Mouse (Mus musculus) liver, embryonic 13.5 days (tissue): ENCODE results near the gene Atox1. TPM values are rescaled to one million over a fixed set of nuclear protein-coding genes. Genes with fewer than 3 reads are reported as not detected.
A peak's percentile ranks its signal among the peaks of the same experiment; 100 is the strongest.

ENCODE experiments used
- ATAC-seq: fragments of 200-750 bp; cut with Nextera tagmentation; 2 replicates; pipeline ENCODE4 v1.8.0; 2017; ENCODE audit warnings: low read depth, mild to moderate bottlenecking, moderate number of reproducible peaks, moderate library complexity
- DNase-seq: peaks from one replicate; pipeline ENCODE4 v3.0.0; 2022
- H3K27ac ChIP-seq: fragments of 300-500 bp; sonication (generic); 2 replicates; pipeline ENCODE4 v1.5.1; 2015; ENCODE audit warnings: moderate library complexity, mild to moderate bottlenecking, inconsistent platforms
- H3K27me3 ChIP-seq: fragments of 300-500 bp; sonication (generic); 2 replicates; pipeline ENCODE4 v1.6.1; 2015; ENCODE audit warnings: mild to moderate bottlenecking, inconsistent platforms
- H3K36me3 ChIP-seq: fragments of 300-500 bp; sonication (generic); 2 replicates; pipeline ENCODE4 v1.6.1; 2015; ENCODE audit warnings: mild to moderate bottlenecking, inconsistent platforms
- H3K4me1 ChIP-seq: fragments of 300-500 bp; sonication (generic); replicated peaks from 2 replicates; pipeline ENCODE4 v1.6.1; 2015; ENCODE audit warnings: inconsistent platforms
- H3K4me2 ChIP-seq: fragments of 300-500 bp; sonication (generic); 2 replicates; pipeline ENCODE4 v1.6.1; 2015; ENCODE audit warnings: inconsistent platforms, mild to moderate bottlenecking, moderate library complexity
- H3K4me3 ChIP-seq: fragments of 300-500 bp; sonication (generic); replicated peaks from 2 replicates; pipeline ENCODE4 v1.5.1; 2015; ENCODE audit warnings: mild to moderate bottlenecking, inconsistent platforms
- H3K9ac ChIP-seq: fragments of 300-500 bp; sonication (generic); 2 replicates; pipeline ENCODE4 v1.6.1; 2015; ENCODE audit warnings: mild to moderate bottlenecking, inconsistent platforms
- H3K9me3 ChIP-seq: fragments of 300-500 bp; sonication (generic); replicated peaks from 2 replicates; pipeline ENCODE4 v1.6.1; 2016; ENCODE audit warnings: inconsistent platforms
- WGBS: fragments of 180-500 bp; shearing (Covaris S2); methylation state at CpG from one replicate; pipeline ENCODE4 v1.1.7; 2015; ENCODE audit not compliant: insufficient replicate concordance; 5-methylcytosine and 5-hydroxymethylcytosine counted together
- polyA plus RNA-seq: library from polyadenylated mRNA; unstranded; fragments of >200 nt; fragmentation: Nextera tagmentation; extraction: Ambion mirVana; gene quantifications from 2 replicates; pipeline ENCODE4 v1.2.1, GENCODE M21; 2015

Atox1 gene
- polyA plus RNA-seq, 1 experiment from 2014 or later, result 205 TPM

- Histone ChIP-seq H3K36me3 (peaks cover 68% of the 10 kb centered on the region), H3K4me1 (peaks cover 18% of the 10 kb centered on the region), H3K27me3 (no peaks in the 10 kb centered on the region), H3K9me3 (no peaks in the 10 kb centered on the region), H3K4me3 (no peak overlapping the region), H3K4me2 (no peak overlapping the region), H3K27ac (no peak overlapping the region), H3K9ac (no peak overlapping the region)
- DNase-seq (no peak), ATAC-seq (no peak)
- 62% methylated on average over 4 of the region's 4 CpGs for WGBS
Observed at GRCm38 (mm10) chr11:55450311-55450710, 10.7 kb downstream of the Atox1 start.

- H3K4me2 ChIP-seq, result no peak overlapping the region
- no peaks in the 10 kb centered on the region for H3K27me3 ChIP-seq
- no peak overlapping the region for H3K4me3 ChIP-seq
- ATAC-seq (no peak), DNase-seq (no peak)
- 54% methylated on average over 7 of the region's 7 CpGs for WGBS
- no peak overlapping the region for H3K9ac ChIP-seq
- H3K9me3 ChIP-seq, result no peaks in the 10 kb centered on the region
- H3K4me1 ChIP-seq, result peaks cover 12% of the 10 kb centered on the region; the same call in 1 of the 2 replicates
- H3K27ac ChIP-seq, result no peak overlapping the region
- peaks cover 64% of the 10 kb centered on the region for H3K36me3 ChIP-seq
Observed at GRCm38 (mm10) chr11:55449531-55449930, 11.5 kb downstream of the Atox1 start.

- peak; percentile 41 for DNase-seq
- 32% methylated on average over 4 of the region's 4 CpGs for WGBS
- Histone ChIP-seq H3K27ac (no peak overlapping the region), H3K4me2 (no peak overlapping the region), H3K36me3 (peaks cover 40% of the 10 kb centered on the region), H3K27me3 (no peaks in the 10 kb centered on the region), H3K4me1 (0 out of 2 replicates have a peak, but pooled peaks cover 8% of the 10 kb centered on the region), H3K4me3 (no peak overlapping the region), H3K9ac (no peak overlapping the region), H3K9me3 (no peaks in the 10 kb centered on the region)
- peak; percentile 66 for ATAC-seq
Observed at GRCm38 (mm10) chr11:55446579-55446978, 14.5 kb downstream of the Atox1 start.

- peaks cover 22% of the 10 kb centered on the region for H3K36me3 ChIP-seq
- DNase-seq (no peak), ATAC-seq (no peak)
- 0 out of 2 replicates have a peak, but pooled peaks cover 8% of the 10 kb centered on the region for H3K4me1 ChIP-seq
- 8% methylated on average over 1 of the region's 1 CpGs for WGBS
- no peak overlapping the region for H3K27ac ChIP-seq
- H3K4me3 ChIP-seq, result no peak overlapping the region
- H3K9ac ChIP-seq, result no peak overlapping the region
- no peaks in the 10 kb centered on the region for H3K27me3 ChIP-seq
- H3K4me2 ChIP-seq, result no peak overlapping the region
- no peaks in the 10 kb centered on the region for H3K9me3 ChIP-seq
Observed at GRCm38 (mm10) chr11:55444772-55445171, 16.3 kb downstream of the Atox1 start.

GRCm38 (mm10) chr11:55439718-55440117 lies 21.3 kb downstream of the Atox1 start:
- DNase-seq, result no peak
- ATAC-seq, result no peak
- 65% methylated on average over 5 of the region's 5 CpGs for WGBS

GRCm38 (mm10) chr11:55438031-55438430 lies 23.0 kb downstream of the Atox1 start:
- Histone ChIP-seq H3K27ac (no peak overlapping the region), H3K9me3 (no peaks in the 10 kb centered on the region)

More at GRCm38 (mm10) chr11:55439718-55440117, 21.3 kb downstream of the Atox1 start:
- Histone ChIP-seq H3K27ac (no peak overlapping the region), H3K4me2 (no peak overlapping the region), H3K4me3 (no peak overlapping the region), H3K27me3 (no peaks in the 10 kb centered on the region), H3K9ac (no peak overlapping the region), H3K4me1 (no peaks in the 10 kb centered on the region), H3K36me3 (no peaks in the 10 kb centered on the region), H3K9me3 (no peaks in the 10 kb centered on the region)

GRCm38 (mm10) chr11:55436089-55436488 lies 24.9 kb downstream of the Atox1 start:
- Histone ChIP-seq H3K9ac (no peak overlapping the region), H3K27me3 (no peaks in the 10 kb centered on the region), H3K9me3 (no peaks in the 10 kb centered on the region), H3K27ac (no peak overlapping the region), H3K4me1 (no peaks in the 10 kb centered on the region), H3K4me2 (no peak overlapping the region), H3K4me3 (no peak overlapping the region), H3K36me3 (no peaks in the 10 kb centered on the region)
- ATAC-seq (no peak), DNase-seq (no peak)
- 64% methylated on average over 6 of the region's 6 CpGs for WGBS

More at GRCm38 (mm10) chr11:55438031-55438430, 23.0 kb downstream of the Atox1 start:
- Histone ChIP-seq H3K4me3 (no peak overlapping the region), H3K9ac (no peak overlapping the region), H3K27me3 (no peaks in the 10 kb centered on the region), H3K36me3 (no peaks in the 10 kb centered on the region), H3K4me2 (no peak overlapping the region), H3K4me1 (no peaks in the 10 kb centered on the region)
- DNase-seq (no peak), ATAC-seq (no peak)
- 68% methylated on average over 4 of the region's 4 CpGs for WGBS

- H3K36me3 ChIP-seq, result no peaks in the 10 kb centered on the region
- ATAC-seq (no peak), DNase-seq (no peak)
- no peak overlapping the region for H3K4me3 ChIP-seq
- no peaks in the 10 kb centered on the region for H3K27me3 ChIP-seq
- WGBS, result 18% methylated on average over 3 of the region's 3 CpGs
- no peak overlapping the region for H3K27ac ChIP-seq
- H3K9me3 ChIP-seq, result no peaks in the 10 kb centered on the region
- no peaks in the 10 kb centered on the region; the same call in 1 of the 2 replicates for H3K4me1 ChIP-seq
- H3K9ac ChIP-seq, result no peak overlapping the region
- no peak overlapping the region for H3K4me2 ChIP-seq
Observed at GRCm38 (mm10) chr11:55432981-55433380, 28.1 kb downstream of the Atox1 start.

- no peak overlapping the region for H3K27ac ChIP-seq
- no peak overlapping the region for H3K4me2 ChIP-seq
- H3K9ac ChIP-seq, result no peak overlapping the region
- H3K36me3 ChIP-seq, result no peaks in the 10 kb centered on the region
- 75% methylated on average over 2 of the region's 2 CpGs for WGBS
- H3K9me3 ChIP-seq, result no peaks in the 10 kb centered on the region
- H3K4me3 ChIP-seq, result no peak overlapping the region
- ATAC-seq (no peak), DNase-seq (no peak)
- no peaks in the 10 kb centered on the region; the same call in 1 of the 2 replicates for H3K4me1 ChIP-seq
- H3K27me3 ChIP-seq, result no peaks in the 10 kb centered on the region
Observed at GRCm38 (mm10) chr11:55429973-55430372, 31.1 kb downstream of the Atox1 start.

- DNase-seq, result no peak
- Histone ChIP-seq H3K9ac (no peak overlapping the region), H3K9me3 (no peaks in the 10 kb centered on the region), H3K27me3 (no peaks in the 10 kb centered on the region), H3K4me2 (no peak overlapping the region), H3K4me3 (no peak overlapping the region), H3K27ac (peak overlapping the region; percentile 67), H3K4me1 (peaks cover 6% of the 10 kb centered on the region), H3K36me3 (no peaks in the 10 kb centered on the region)
- peak; percentile 64 for ATAC-seq
- WGBS, result 38% methylated on average over 16 of the region's 16 CpGs
Observed at GRCm38 (mm10) chr11:55428186-55429012, 32.6 kb downstream of the Atox1 start.

- H3K4me1 ChIP-seq, result peaks cover 17% of the 10 kb centered on the region
- WGBS, result 57% methylated on average over 8 of the region's 8 CpGs
- H3K27ac ChIP-seq, result no peak overlapping the region
- no peaks in the 10 kb centered on the region for H3K27me3 ChIP-seq
- H3K9ac ChIP-seq, result no peak overlapping the region
- no peaks in the 10 kb centered on the region for H3K9me3 ChIP-seq
- DNase-seq, result no peak
- no peak overlapping the region for H3K4me2 ChIP-seq
- ATAC-seq, result no peak
- H3K36me3 ChIP-seq, result no peaks in the 10 kb centered on the region
- no peak overlapping the region for H3K4me3 ChIP-seq
Observed at GRCm38 (mm10) chr11:55424746-55425360, 36.2 kb downstream of the Atox1 start.
